Mouse (Mus musculus) brain, embryonic 14.5 days (tissue): ENCODE results near the gene Dnajb6. TPM values are rescaled to one million over a fixed set of nuclear protein-coding genes. Genes with fewer than 3 reads are reported as not detected.

Experiments
- DNase-seq: peaks from one replicate; pipeline ENCODE4 v3.0.0-alpha.2; 2011; ENCODE audit warnings: low read depth
- CTCF ChIP-seq: fragments of 200-500 bp; IDR thresholded peaks from 2 replicates; pipeline ENCODE4 v1.5.1; 2012; ENCODE audit warnings: inconsistent platforms, mild to moderate bottlenecking, moderate library complexity, borderline replicate concordance; ENCODE audit not compliant: insufficient read depth, insufficient read length; ENCODE audit errors: extremely low read depth
- POLR2A ChIP-seq: fragments of 200-500 bp; IDR thresholded peaks from 2 replicates; pipeline ENCODE4 v1.6.1; 2012; ENCODE audit warnings: mild to moderate bottlenecking, inconsistent platforms, borderline replicate concordance; ENCODE audit not compliant: poor library complexity, insufficient read depth, insufficient read length, severe bottlenecking; ENCODE audit errors: extremely low read depth
- polyA plus RNA-seq: library from polyadenylated mRNA; depleted of rRNA; stranded (reverse); fragments of >200 nt; gene quantifications from 2 replicates; pipeline ENCODE4 v1.2.3, GENCODE M21; 2012; rRNA removed

Dnajb6 gene
- polyA plus RNA-seq, 1 experiment = 201 TPM

DNA sequence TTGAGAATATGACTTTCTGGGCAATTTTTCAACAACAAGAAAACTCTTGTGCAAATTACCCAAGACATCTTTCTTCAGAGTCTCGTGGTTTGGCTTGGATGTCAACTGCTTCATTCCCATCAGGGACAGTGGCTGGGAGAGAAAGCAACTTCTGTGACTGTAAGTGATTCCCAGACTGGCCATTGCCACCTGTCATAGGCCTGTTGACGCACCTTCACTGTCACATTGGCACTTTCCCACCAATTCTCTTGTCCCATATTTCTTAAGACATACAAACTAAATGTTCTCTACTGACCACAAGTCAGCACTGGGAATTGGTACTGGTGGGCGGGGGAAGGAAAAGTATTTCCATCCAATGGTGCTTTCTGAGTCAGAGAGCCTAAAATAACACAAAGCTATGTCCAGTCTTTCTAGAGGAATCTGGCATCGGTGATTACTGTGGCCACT is 128.8 kb downstream of the Dnajb6 start:
- no peak for DNase-seq
- TF ChIP-seq POLR2A = no peak

DNA sequence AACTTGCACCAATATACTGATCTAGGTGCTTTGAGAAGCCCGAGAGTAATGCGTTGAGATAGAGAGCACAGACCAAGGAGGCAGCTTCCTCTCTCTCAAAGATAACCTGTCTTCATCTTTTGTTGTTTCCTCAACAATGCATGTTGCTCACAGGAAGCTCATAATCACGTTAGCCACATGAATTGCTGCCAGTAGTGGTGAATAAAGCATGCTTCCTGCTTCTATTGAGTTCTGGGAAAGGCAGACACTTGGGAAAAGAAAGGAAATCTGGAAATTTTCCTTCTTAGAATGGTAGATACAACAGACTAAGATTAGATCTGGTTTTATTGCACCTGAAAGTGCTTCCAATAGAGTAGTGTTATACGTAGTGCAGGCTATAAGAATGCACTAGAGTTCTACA is 129.5 kb downstream of the Dnajb6 start:
- TF ChIP-seq CTCF = no peak
- no peak for TF ChIP-seq POLR2A
- DNase-seq = no peak

Other genes starting within 250 kb of the Dnajb6 start
- 38.1 and 43.4 TPM in 2 replicates for gene Ube3c, start 166.4 kb upstream of the Dnajb6 start, polyA plus RNA-seq
- gene Gm5129, start 248 bp downstream of the Dnajb6 start, polyA plus RNA-seq = 0.93 TPM in 1 of 2 replicates, not detected in the other